Comparison of ENCODE assay signal across 8 mouse cellular contexts in genomic region chrX:48343461-48343952, GRCm38 (mm10). TPM values are rescaled to one million over a fixed set of nuclear protein-coding genes. Genes with fewer than 3 reads are reported as not detected.
DNase-seq lines count a peak whose midpoint lies in the region; ATAC-seq and TF ChIP-seq lines count a peak whose summit lies in the region.

No protein-coding gene starts in this region.

- TF ChIP-seq CTCF in heart, adult 2 months (IDR thresholded peaks at IDR 0.05) = no peak

- 14% methylated on average over 20 of the region's 36 CpGs for WGBS in embryonic facial prominence, embryonic 14.5 days
- 6% methylated on average over 32 of the region's 36 CpGs for WGBS in heart, adult 2 months
- 5% methylated on average over 23 of the region's 36 CpGs for WGBS in limb, embryonic 13.5 days
- 22% methylated on average over 33 of the region's 36 CpGs for WGBS in midbrain, embryonic 16.5 days

- peak overlapping the region; percentile 65 for H3K27ac ChIP-seq in embryonic facial prominence, embryonic 14.5 days (replicated peaks; ENCODE audit: low read depth, low read length)
- H3K27ac ChIP-seq in heart, adult 2 months = peak overlapping the region; percentile 67
- peak overlapping the region; percentile 65; the same call in 1 of the 2 replicates for H3K27ac ChIP-seq in limb, embryonic 13.5 days
- H3K27ac ChIP-seq in midbrain, embryonic 16.5 days (ENCODE audit: low read length) = peak overlapping the region; percentile 81

- TF ChIP-seq EP300 in heart, adult 2 months (IDR thresholded peaks at IDR 0.05; ENCODE audit: insufficient read depth, low read depth, low read length) = 0 out of 2 replicates have a peak, but pooled peaks have one; percentile 18

- H3K79me2 ChIP-seq in heart, adult 2 months (replicated peaks; ENCODE audit: control insufficient read depth, insufficient read depth, low read length) = no peaks in the 10 kb centered on the region

- intact Hi-C loops in heart, adult 2 months (cut with DNase I) = loop anchor here (5.0 kb wide), 1 partner anchor 136 kb away; the partner anchor contains the start of gene Zdhhc9

- H3K9ac ChIP-seq in embryonic facial prominence, embryonic 14.5 days (ENCODE audit: low read depth, low read length) = peak overlapping the region; percentile 54
- H3K9ac ChIP-seq in heart, adult 2 months (ENCODE audit: low read depth, low read length) = peak overlapping the region; percentile 44
- H3K9ac ChIP-seq in limb, embryonic 13.5 days = peak overlapping the region; percentile 70
- H3K9ac ChIP-seq in midbrain, embryonic 16.5 days (ENCODE audit: low read depth, low read length) = peak overlapping the region; percentile 67

- DNase-seq in 3T3-L1 (ENCODE audit: low read depth, low spot score) = peak; percentile 92
- peak; percentile 44 to 79 for DNase-seq in adrenal gland, postnatal 4 days (ENCODE audit: low spot score in 2 of 2)
- peak; percentile 96 for DNase-seq in embryonic facial prominence, embryonic 14.5 days (ENCODE audit: low spot score)
- DNase-seq in heart, adult 2 months = peak; percentile 81 to 91
- DNase-seq in kidney, adult 8-10 months = peak; percentile 88
- peak; percentile 65 to 90 for DNase-seq in spleen, postnatal 10 days (ENCODE audit: low spot score in 2 of 2)

- TF ChIP-seq POLR2A in heart, adult 2 months (IDR thresholded peaks at IDR 0.05; ENCODE audit: insufficient read depth, low read depth, low read length) = peak; percentile 78

- no peaks in the 10 kb centered on the region for H3K36me3 ChIP-seq in embryonic facial prominence, embryonic 14.5 days (ENCODE audit: control insufficient read depth, insufficient read depth, low read length)
- H3K36me3 ChIP-seq in heart, adult 2 months (ENCODE audit: control insufficient read depth, insufficient read depth, low read length) = no peaks in the 10 kb centered on the region
- H3K36me3 ChIP-seq in limb, embryonic 13.5 days = no peaks in the 10 kb centered on the region
- no peaks in the 10 kb centered on the region for H3K36me3 ChIP-seq in midbrain, embryonic 16.5 days (ENCODE audit: control insufficient read depth, insufficient read depth, low read length)

- H3K27me3 ChIP-seq in embryonic facial prominence, embryonic 14.5 days (replicated peaks; ENCODE audit: control insufficient read depth, insufficient read depth, low read length) = no peaks in the 10 kb centered on the region
- H3K27me3 ChIP-seq in heart, adult 2 months (ENCODE audit: control insufficient read depth, insufficient read depth, low read length) = no peaks in the 10 kb centered on the region
- H3K27me3 ChIP-seq in limb, embryonic 13.5 days = peaks cover 30% of the 10 kb centered on the region; the same call in 1 of the 2 replicates
- no peaks in the 10 kb centered on the region for H3K27me3 ChIP-seq in midbrain, embryonic 16.5 days (ENCODE audit: control insufficient read depth, insufficient read depth, low read depth, low read length)

- H3K9me3 ChIP-seq in embryonic facial prominence, embryonic 14.5 days (ENCODE audit: control insufficient read depth, low read length) = no peaks in the 10 kb centered on the region
- no peaks in the 10 kb centered on the region for H3K9me3 ChIP-seq in limb, embryonic 13.5 days
- no peaks in the 10 kb centered on the region for H3K9me3 ChIP-seq in midbrain, embryonic 16.5 days (replicated peaks; ENCODE audit: control insufficient read depth, low read length, poor library complexity, severe bottlenecking)

- peak; percentile 96 for ATAC-seq in embryonic facial prominence, embryonic 14.5 days (ENCODE audit: low read depth)
- peak; percentile 92 for ATAC-seq in limb, embryonic 13.5 days (ENCODE audit: low FRiP score, low read depth)
- ATAC-seq in midbrain, embryonic 16.5 days = peak; percentile 96

- H3K4me2 ChIP-seq in embryonic facial prominence, embryonic 14.5 days (ENCODE audit: low read depth, low read length) = peak overlapping the region; percentile 71
- peak overlapping the region; percentile 74 for H3K4me2 ChIP-seq in limb, embryonic 13.5 days (replicated peaks)
- H3K4me2 ChIP-seq in midbrain, embryonic 16.5 days (ENCODE audit: low read length) = peak overlapping the region; percentile 70

- no peaks in the 10 kb centered on the region for H3K4me1 ChIP-seq in embryonic facial prominence, embryonic 14.5 days (ENCODE audit: control insufficient read depth, insufficient read depth, low read length)
- H3K4me1 ChIP-seq in heart, adult 2 months (ENCODE audit: control insufficient read depth, insufficient read depth, low read length) = peaks cover 2% of the 10 kb centered on the region; the same call in 1 of the 2 replicates
- H3K4me1 ChIP-seq in limb, embryonic 13.5 days = peaks cover 12% of the 10 kb centered on the region
- peaks cover 2% of the 10 kb centered on the region; the same call in 1 of the 2 replicates for H3K4me1 ChIP-seq in midbrain, embryonic 16.5 days (ENCODE audit: control insufficient read depth, insufficient read depth, low read length)

- H3K4me3 ChIP-seq in embryonic facial prominence, embryonic 14.5 days (ENCODE audit: low read depth, low read length) = peak overlapping the region; percentile 56
- peak overlapping the region; percentile 65 for H3K4me3 ChIP-seq in heart, adult 2 months
- peak overlapping the region; percentile 57 for H3K4me3 ChIP-seq in limb, embryonic 13.5 days
- peak overlapping the region; percentile 48 for H3K4me3 ChIP-seq in midbrain, embryonic 16.5 days (ENCODE audit: low read depth, low read length)

RNA-seq across cellular contexts. Expression of gene Bcorl1, which starts 2.3 kb away (rescaled TPM):
- total RNA-seq in adrenal gland, postnatal 4 days (2021) = 10 to 100 TPM; 12.4 to 12.6 TPM
- 6.7 and 7.0 TPM in 2 replicates for polyA plus RNA-seq in embryonic facial prominence, embryonic 14.5 days (2014; fragmentation: Nextera tagmentation; extraction: Ambion mirVana)
- total RNA-seq in heart, adult 2 months (2021) = 1 to 10 TPM; 5.7 to 6.0 TPM
- polyA plus RNA-seq in heart, adult 2 months (2012; rRNA removed) = 2.2 and 2.3 TPM in 2 replicates
- 6.8 and 6.9 TPM in 2 replicates for polyA plus RNA-seq in limb, embryonic 13.5 days (2015; fragmentation: Nextera tagmentation; extraction: Ambion mirVana)
- polyA plus RNA-seq in midbrain, embryonic 16.5 days (2015; fragmentation: Nextera tagmentation; extraction: Ambion mirVana) = 6.7 and 8.6 TPM in 2 replicates

Comparison
In these comparisons a context has a peak if more than half of its experiments do, and no peak if none do; other contexts are left out.
1. Peak in every context shown above with its lines: DNase-seq, ATAC-seq, H3K4me3 ChIP-seq and H3K27ac ChIP-seq.